Mouse (Mus musculus): ENCODE measurements around the gene Rtkn2.

GRCm38 (mm10) chr10:68067961-68068360, 88.6 kb downstream of the Rtkn2 start:
- TF ChIP-seq GATA1 (IDR thresholded peaks at IDR 0.05; ENCODE audit: borderline replicate concordance, low read length) (no peak), FLI1 (IDR thresholded peaks at IDR 0.05; ENCODE audit: low read length) (no peak)
